Mouse (Mus musculus): Measurements from ENCODE around the gene Cdhr4. TPM values are rescaled to one million over a fixed set of nuclear protein-coding genes. Genes with fewer than 3 reads are reported as not detected.
"Not testable (repeated sequence)": the region's sequence is repeated elsewhere in the genome, so short reads cannot be mapped to it uniquely, and the experiment has no call there.

The Cdhr4 gene
- total and polyA plus RNA-seq, 2 experiments from 2014 or later = 1.5 to 1.7 TPM

DNA sequence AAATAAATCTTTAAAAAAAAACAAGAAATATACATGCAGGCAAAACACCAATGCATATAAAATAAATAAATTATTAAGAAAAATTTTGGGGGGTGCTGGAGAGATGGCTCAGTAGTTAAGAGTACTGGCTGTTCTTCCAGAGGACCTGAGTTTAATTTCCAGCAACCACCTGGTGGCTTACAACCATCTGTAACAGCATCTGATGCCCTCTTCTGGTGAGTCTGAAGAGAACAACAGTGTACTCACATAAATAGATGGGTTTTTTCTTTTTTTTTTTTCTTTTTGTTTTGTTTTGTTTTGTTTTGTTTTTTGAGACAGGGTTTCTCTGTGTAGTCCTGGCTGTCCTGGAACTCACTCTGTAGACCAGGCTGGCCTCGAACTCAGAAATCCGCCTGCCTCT is 21.3 kb downstream of the Cdhr4 start:
- peaks cover 11% of the 10 kb centered on the region; the same call in 1 of the 2 replicates for H3K36me3 ChIP-seq (replicated peaks; ENCODE audit: control insufficient read depth, insufficient read depth, low read length)
- H3K4me3 ChIP-seq (ENCODE audit: low read depth, low read length); H3K4me1 ChIP-seq (ENCODE audit: control insufficient read depth, insufficient read depth); H3K4me2 ChIP-seq (ENCODE audit: low read depth, low read length); ATAC-seq (ENCODE audit: insufficient read depth, low read depth); H3K9ac ChIP-seq (replicated peaks; ENCODE audit: low read depth, low read length); H3K27me3 ChIP-seq (ENCODE audit: control insufficient read depth, insufficient read depth, low read length); H3K9me3 ChIP-seq (replicated peaks; ENCODE audit: control insufficient read depth, low read length); H3K27ac ChIP-seq (ENCODE audit: low read depth); DNase-seq (ENCODE audit: low spot score): not testable (repeated sequence)
- 0 out of 2 replicates have a peak, but pooled peaks have one; percentile 20 for TF ChIP-seq CTCF (IDR thresholded peaks at IDR 0.05; ENCODE audit: low read depth)
- WGBS = 100% methylated on average over 2 of the region's 2 CpGs

DNA sequence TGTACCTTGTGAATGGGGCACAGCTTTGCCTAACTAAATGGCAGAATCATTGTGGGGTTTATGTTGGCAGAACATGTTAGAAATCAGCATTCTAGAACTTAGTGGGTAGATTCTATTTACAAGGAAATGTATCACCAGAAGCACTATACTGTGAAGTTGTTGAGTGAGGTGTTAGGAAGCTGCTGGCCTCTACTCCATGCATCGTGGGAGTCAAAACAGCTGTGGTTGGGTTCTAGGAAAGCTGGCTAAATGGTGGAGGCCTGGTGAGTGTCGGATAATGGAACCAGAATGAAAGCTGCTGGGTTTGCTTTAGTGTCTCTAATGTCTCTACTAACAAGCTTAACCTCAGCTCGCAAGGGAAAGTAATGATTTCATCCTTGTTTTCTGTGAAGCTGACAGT is 24.8 kb downstream of the Cdhr4 start:
- ATAC-seq (ENCODE audit: insufficient read depth, low read depth) = no peak
- Histone ChIP-seq H3K4me3 (ENCODE audit: low read depth, low read length) (no peak overlapping the region), H3K36me3 (replicated peaks; ENCODE audit: control insufficient read depth, insufficient read depth, low read length) (peaks cover 8% of the 10 kb centered on the region; the same call in 1 of the 2 replicates), H3K27me3 (ENCODE audit: control insufficient read depth, insufficient read depth, low read length) (no peaks in the 10 kb centered on the region), H3K4me2 (ENCODE audit: low read depth, low read length) (no peak overlapping the region), H3K9me3 (replicated peaks; ENCODE audit: control insufficient read depth, low read length) (no peaks in the 10 kb centered on the region), H3K9ac (replicated peaks; ENCODE audit: low read depth, low read length) (no peak overlapping the region), H3K27ac (ENCODE audit: low read depth) (no peak overlapping the region), H3K4me1 (ENCODE audit: control insufficient read depth, insufficient read depth) (peaks cover 8% of the 10 kb centered on the region)
- DNase-seq (ENCODE audit: low spot score) = no peak
- no peak for TF ChIP-seq EP300 (IDR thresholded peaks at IDR 0.05; ENCODE audit: low read depth)
- no peak for TF ChIP-seq CTCF (IDR thresholded peaks at IDR 0.05; ENCODE audit: low read depth)
- 79% methylated on average over 3 of the region's 3 CpGs for WGBS

DNA sequence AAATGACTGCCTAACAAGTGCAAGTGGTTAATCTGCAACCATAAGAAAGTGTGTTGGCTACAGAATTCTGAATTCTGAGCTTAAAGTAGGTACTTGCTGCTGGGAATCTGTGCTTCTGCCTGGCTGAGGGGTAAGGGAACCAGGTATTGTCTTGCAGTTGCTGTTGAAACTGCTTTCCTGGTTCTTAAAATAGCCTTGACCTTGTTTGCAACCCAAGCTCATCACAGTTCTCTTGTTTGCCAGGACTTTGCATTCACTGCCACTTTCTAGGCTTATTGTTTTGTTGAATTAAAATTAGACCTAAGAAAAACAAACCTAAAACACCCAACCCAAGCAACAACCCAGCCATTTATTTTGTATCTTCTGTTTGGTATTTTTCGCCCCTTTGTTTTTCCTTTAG is 28.4 kb downstream of the Cdhr4 start:
- no peak for ATAC-seq (ENCODE audit: insufficient read depth, low read depth)
- H3K9me3 ChIP-seq (replicated peaks; ENCODE audit: control insufficient read depth, low read length) = no peaks in the 10 kb centered on the region
- peaks cover 8% of the 10 kb centered on the region for H3K4me1 ChIP-seq (ENCODE audit: control insufficient read depth, insufficient read depth)
- H3K27me3 ChIP-seq (ENCODE audit: control insufficient read depth, insufficient read depth, low read length) = no peaks in the 10 kb centered on the region
- H3K36me3 ChIP-seq (replicated peaks; ENCODE audit: control insufficient read depth, insufficient read depth, low read length) = peaks cover 25% of the 10 kb centered on the region
- TF ChIP-seq EP300 (IDR thresholded peaks at IDR 0.05; ENCODE audit: low read depth) (no peak), CTCF (IDR thresholded peaks at IDR 0.05; ENCODE audit: low read depth) (no peak)
- peak overlapping the region; percentile 71 for H3K27ac ChIP-seq (ENCODE audit: low read depth)
- no peak overlapping the region; the same call in 1 of the 2 replicates for H3K9ac ChIP-seq (replicated peaks; ENCODE audit: low read depth, low read length)
- H3K4me3 ChIP-seq (ENCODE audit: low read depth, low read length) = no peak overlapping the region
- peak; percentile 74 for DNase-seq (ENCODE audit: low spot score)
- peak overlapping the region; percentile 27; the same call in 1 of the 2 replicates for H3K4me2 ChIP-seq (ENCODE audit: low read depth, low read length)
- WGBS = 81% methylated on average over 1 of the region's 1 CpGs

DNA sequence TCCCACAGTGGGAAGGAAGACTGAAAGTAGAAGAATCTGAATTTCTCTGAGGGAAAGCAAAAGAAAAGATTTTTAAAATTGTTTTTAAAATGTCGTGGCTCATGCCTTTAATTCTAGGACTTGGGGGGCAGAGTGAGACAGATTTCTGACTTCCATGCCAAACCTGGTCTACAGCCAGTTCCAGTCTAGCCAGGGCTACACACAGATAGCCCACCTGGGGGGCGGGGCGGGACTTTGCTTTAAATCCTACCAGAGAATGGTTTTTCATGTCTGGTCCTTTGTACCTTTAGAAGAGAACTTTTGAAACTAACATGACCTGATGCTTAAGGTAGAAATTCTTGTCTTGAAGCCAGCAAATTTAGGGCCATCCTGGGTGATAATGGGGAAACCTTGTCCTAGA is 30.9 kb downstream of the Cdhr4 start:
- Histone ChIP-seq H3K4me3 (ENCODE audit: low read depth, low read length) (no peak overlapping the region), H3K27ac (ENCODE audit: low read depth) (no peak overlapping the region), H3K36me3 (replicated peaks; ENCODE audit: control insufficient read depth, insufficient read depth, low read length) (peaks cover 43% of the 10 kb centered on the region), H3K4me1 (ENCODE audit: control insufficient read depth, insufficient read depth) (peaks cover 8% of the 10 kb centered on the region), H3K9me3 (replicated peaks; ENCODE audit: control insufficient read depth, low read length) (no peaks in the 10 kb centered on the region), H3K9ac (replicated peaks; ENCODE audit: low read depth, low read length) (no peak overlapping the region), H3K4me2 (ENCODE audit: low read depth, low read length) (no peak overlapping the region), H3K27me3 (ENCODE audit: control insufficient read depth, insufficient read depth, low read length) (no peaks in the 10 kb centered on the region)
- WGBS = 93% methylated on average over 3 of the region's 3 CpGs
- TF ChIP-seq EP300 (IDR thresholded peaks at IDR 0.05; ENCODE audit: low read depth) (no peak), CTCF (IDR thresholded peaks at IDR 0.05; ENCODE audit: low read depth) (no peak)
- ATAC-seq (ENCODE audit: insufficient read depth, low read depth) = no peak
- DNase-seq (ENCODE audit: low spot score) = no peak

DNA sequence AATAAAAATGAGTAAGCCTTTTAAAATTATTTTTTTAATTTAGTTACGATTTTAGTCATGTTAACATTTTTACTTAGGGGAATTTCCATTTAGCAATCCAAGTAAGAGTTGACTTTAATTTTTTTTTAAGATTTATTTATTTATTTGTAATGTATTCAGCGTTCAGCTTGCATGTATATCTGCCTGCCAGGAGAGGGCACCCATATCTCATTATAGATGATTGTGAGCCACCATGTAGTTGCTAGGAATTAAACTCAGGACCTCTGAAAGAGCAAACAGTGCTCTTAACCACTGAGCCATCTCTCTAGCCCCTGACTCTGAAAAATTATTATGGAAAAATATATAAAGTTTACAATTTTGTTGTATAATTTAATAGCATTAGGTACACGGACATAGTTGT is 34.3 kb downstream of the Cdhr4 start:
- TF ChIP-seq CTCF (IDR thresholded peaks at IDR 0.05; ENCODE audit: low read depth) = no peak
- TF ChIP-seq EP300 (IDR thresholded peaks at IDR 0.05; ENCODE audit: low read depth) = no peak
- DNase-seq (ENCODE audit: low spot score) = no peak
- ATAC-seq (ENCODE audit: insufficient read depth, low read depth) = no peak
- no peaks in the 10 kb centered on the region for H3K27me3 ChIP-seq (ENCODE audit: control insufficient read depth, insufficient read depth, low read length)
- no peaks in the 10 kb centered on the region for H3K9me3 ChIP-seq (replicated peaks; ENCODE audit: control insufficient read depth, low read length)
- 90% methylated on average over 3 of the region's 3 CpGs for WGBS
- peaks cover 52% of the 10 kb centered on the region for H3K36me3 ChIP-seq (replicated peaks; ENCODE audit: control insufficient read depth, insufficient read depth, low read length)
- no peak overlapping the region for H3K9ac ChIP-seq (replicated peaks; ENCODE audit: low read depth, low read length)
- no peak overlapping the region for H3K27ac ChIP-seq (ENCODE audit: low read depth)
- no peaks in the 10 kb centered on the region for H3K4me1 ChIP-seq (ENCODE audit: control insufficient read depth, insufficient read depth)
- no peak overlapping the region for H3K4me3 ChIP-seq (ENCODE audit: low read depth, low read length)
- H3K4me2 ChIP-seq (ENCODE audit: low read depth, low read length) = no peak overlapping the region

DNA sequence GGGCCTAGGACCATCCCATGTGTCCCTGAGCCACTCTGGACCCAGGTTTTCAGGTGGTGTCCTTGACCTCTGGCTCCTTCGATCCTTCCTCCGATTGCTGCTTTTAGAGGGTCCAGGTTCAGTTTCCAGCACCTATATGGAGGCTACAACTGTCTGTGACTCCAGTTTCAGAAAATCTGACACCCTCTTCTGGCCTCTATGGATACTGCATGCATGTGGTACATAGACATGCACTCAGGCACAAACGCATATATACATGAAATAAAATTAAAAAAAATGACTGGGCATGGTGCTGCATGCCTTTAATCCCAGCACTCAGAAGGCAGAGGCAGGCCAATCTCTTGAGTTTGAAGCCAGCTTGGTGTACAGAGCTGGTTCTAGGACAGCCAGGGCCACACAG is 35.6 kb downstream of the Cdhr4 start:
- DNase-seq (ENCODE audit: low spot score) = no peak
- H3K36me3 ChIP-seq (replicated peaks; ENCODE audit: control insufficient read depth, insufficient read depth, low read length) = peaks cover 60% of the 10 kb centered on the region

More for the DNA sequence above, 35.6 kb downstream of the Cdhr4 start:
- Histone ChIP-seq H3K9ac (replicated peaks; ENCODE audit: low read depth, low read length) (no peak overlapping the region), H3K9me3 (replicated peaks; ENCODE audit: control insufficient read depth, low read length) (no peaks in the 10 kb centered on the region), H3K4me1 (ENCODE audit: control insufficient read depth, insufficient read depth) (no peaks in the 10 kb centered on the region), H3K27me3 (ENCODE audit: control insufficient read depth, insufficient read depth, low read length) (no peaks in the 10 kb centered on the region), H3K4me3 (ENCODE audit: low read depth, low read length) (no peak overlapping the region), H3K27ac (ENCODE audit: low read depth) (no peak overlapping the region), H3K4me2 (ENCODE audit: low read depth, low read length) (no peak overlapping the region)
- TF ChIP-seq CTCF (IDR thresholded peaks at IDR 0.05; ENCODE audit: low read depth) (no peak), EP300 (IDR thresholded peaks at IDR 0.05; ENCODE audit: low read depth) (no peak)
- ATAC-seq (ENCODE audit: insufficient read depth, low read depth) = no peak
- 96% methylated on average over 3 of the region's 3 CpGs for WGBS

All from heart, postnatal 0 days (tissue).